8 mouse cellular contexts compared by ENCODE assay signal in the genomic region with DNA sequence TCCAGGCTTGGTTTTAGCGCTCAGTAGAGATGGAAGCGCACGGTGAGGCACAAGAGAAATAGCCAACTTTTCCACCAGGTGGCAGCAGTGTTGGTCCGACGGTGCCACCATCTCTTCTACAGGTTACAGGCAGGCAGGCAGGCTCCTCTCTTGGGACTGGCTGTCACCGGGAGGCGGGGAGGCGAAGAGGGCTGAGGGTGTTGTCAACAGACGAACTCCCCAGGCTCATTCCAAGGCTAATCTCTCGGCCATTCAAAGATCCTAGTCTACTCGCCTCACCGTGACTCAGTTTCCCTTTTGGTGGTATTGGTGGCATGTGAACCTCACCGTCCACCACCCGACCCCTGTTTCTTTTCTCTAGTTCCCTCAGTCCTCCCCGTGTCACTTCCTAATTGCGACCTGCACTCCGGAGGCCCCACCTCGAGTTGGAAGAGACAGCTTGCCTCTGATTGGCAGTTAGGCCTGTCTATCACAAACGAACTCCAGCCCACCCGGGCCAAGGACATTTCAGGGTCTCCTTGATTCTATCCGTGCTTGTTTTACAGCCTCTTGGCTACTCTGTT. TPM values are rescaled to one million over a fixed set of nuclear protein-coding genes. Genes with fewer than 3 reads are reported as not detected.
DNase-seq lines count a peak whose midpoint lies in the region; ATAC-seq and TF ChIP-seq lines count a peak whose summit lies in the region.

No protein-coding gene starts in this region.

- TF ChIP-seq CTCF in brain, embryonic 14.5 days (IDR thresholded peaks at IDR 0.05; ENCODE audit: borderline replicate concordance, extremely low read depth, insufficient read depth, insufficient read length), result peak; percentile 90

- H3K9ac ChIP-seq in heart, embryonic 13.5 days, result peak overlapping the region; percentile 65; the same call in 1 of the 2 replicates
- H3K9ac ChIP-seq in kidney, embryonic 16.5 days (replicated peaks; ENCODE audit: low read length), result peak overlapping the region; percentile 52; the same call in 1 of the 2 replicates

- peak; percentile 90 for DNase-seq in brain, embryonic 14.5 days (ENCODE audit: low read depth)
- DNase-seq in liver, result peak; percentile 78
- DNase-seq in monocyte, adult 2 months (ENCODE audit: low read depth in 1 of 2, low spot score in 2 of 2), result peak; percentile 35 to 55
- peak; percentile 79 to 91 for DNase-seq in spleen, postnatal 4 days (ENCODE audit: low spot score in 2 of 2)

- peak overlapping the region; percentile 45 for H3K4me3 ChIP-seq in heart, embryonic 13.5 days
- peak overlapping the region; percentile 38 for H3K4me3 ChIP-seq in kidney, embryonic 16.5 days (ENCODE audit: low read length)

- peak; percentile 92 for ATAC-seq in CD4-positive, CD25-positive, alpha-beta regulatory T cell, adult 4 months
- ATAC-seq in erythroblast, adult 5-6 weeks (replicated peaks; ENCODE audit: low FRiP score, poor library complexity, severe bottlenecking), result peak; percentile 84
- ATAC-seq in heart, embryonic 13.5 days (ENCODE audit: extremely low read depth, insufficient number of reproducible peaks, low FRiP score, low TSS enrichment), result peak; percentile 45; the same call in 1 of the 2 replicates
- ATAC-seq in kidney, embryonic 16.5 days (ENCODE audit: low FRiP score, low TSS enrichment), result peak; percentile 88

- H3K9me3 ChIP-seq in heart, embryonic 13.5 days, result no peaks in the 10 kb centered on the region
- no peaks in the 10 kb centered on the region for H3K9me3 ChIP-seq in kidney, embryonic 16.5 days (ENCODE audit: low read length)

- no peak overlapping the region for H3K27ac ChIP-seq in heart, embryonic 13.5 days (replicated peaks)
- no peak overlapping the region for H3K27ac ChIP-seq in kidney, embryonic 16.5 days (ENCODE audit: low read length)

- WGBS in heart, embryonic 13.5 days, result 2% methylated on average over 21 of the region's 21 CpGs
- 1% methylated on average over 21 of the region's 21 CpGs for WGBS in kidney, embryonic 16.5 days

- no peak for TF ChIP-seq POLR2A in brain, embryonic 14.5 days (IDR thresholded peaks at IDR 0.05; ENCODE audit: borderline replicate concordance, extremely low read depth, insufficient read depth, insufficient read length, poor library complexity, severe bottlenecking)

- peaks cover 5% of the 10 kb centered on the region for H3K4me1 ChIP-seq in heart, embryonic 13.5 days
- peaks cover 17% of the 10 kb centered on the region for H3K4me1 ChIP-seq in kidney, embryonic 16.5 days (ENCODE audit: insufficient read depth, low read length)

- H3K36me3 ChIP-seq in heart, embryonic 13.5 days, result no peaks in the 10 kb centered on the region
- no peaks in the 10 kb centered on the region for H3K36me3 ChIP-seq in kidney, embryonic 16.5 days (ENCODE audit: insufficient read depth, low read length)

- H3K4me2 ChIP-seq in heart, embryonic 13.5 days, result peak overlapping the region; percentile 68
- peak overlapping the region; percentile 53 for H3K4me2 ChIP-seq in kidney, embryonic 16.5 days (replicated peaks; ENCODE audit: low read depth, low read length)

- peaks cover 51% of the 10 kb centered on the region for H3K27me3 ChIP-seq in heart, embryonic 13.5 days (replicated peaks)
- peaks cover 2% of the 10 kb centered on the region; the same call in 1 of the 2 replicates for H3K27me3 ChIP-seq in kidney, embryonic 16.5 days (ENCODE audit: insufficient read depth, low read length)

RNA-seq across cellular contexts. Expression of a gene that starts 0.7 kb away (rescaled TPM):
- polyA plus RNA-seq in CD4-positive, CD25-positive, alpha-beta regulatory T cell, adult 4 months (2017; shearing (Covaris generic)), result not detected
- polyA plus RNA-seq in brain, embryonic 14.5 days (2012; rRNA removed), result not detected in 2 replicates
- not detected in 2 replicates for total RNA-seq in erythroblast, adult 5-6 weeks (2015; ENCODE audit: low replicate concordance)
- not detected in 2 replicates for total RNA-seq in erythroblast, adult 5-6 weeks (2017; ENCODE audit: low replicate concordance)
- polyA plus RNA-seq in heart, embryonic 13.5 days (2015; fragmentation: Nextera tagmentation; extraction: Ambion mirVana), result not detected in 2 replicates
- not detected in 2 replicates for polyA plus RNA-seq in kidney, embryonic 16.5 days (2015; fragmentation: Nextera tagmentation; extraction: Ambion mirVana)

RNA-seq across cellular contexts. Expression of a gene that starts 15.1 kb away (rescaled TPM):
- polyA plus RNA-seq in CD4-positive, CD25-positive, alpha-beta regulatory T cell, adult 4 months (2017; shearing (Covaris generic)), result not detected
- 11.8 and 13.2 TPM in 2 replicates for polyA plus RNA-seq in brain, embryonic 14.5 days (2012; rRNA removed)
- not detected in 2 replicates for total RNA-seq in erythroblast, adult 5-6 weeks (2015; ENCODE audit: low replicate concordance)
- total RNA-seq in erythroblast, adult 5-6 weeks (2017; ENCODE audit: low replicate concordance), result not detected in 2 replicates
- 0.15 and 0.17 TPM in 2 replicates for polyA plus RNA-seq in heart, embryonic 13.5 days (2015; fragmentation: Nextera tagmentation; extraction: Ambion mirVana)
- polyA plus RNA-seq in kidney, embryonic 16.5 days (2015; fragmentation: Nextera tagmentation; extraction: Ambion mirVana), result 7.8 and 8.7 TPM in 2 replicates

RNA-seq across cellular contexts. Expression of a gene that starts 29.7 kb away (rescaled TPM):
- polyA plus RNA-seq in CD4-positive, CD25-positive, alpha-beta regulatory T cell, adult 4 months (2017; shearing (Covaris generic)), result 10 to 100 TPM; 12.7 to 20.6 TPM
- polyA plus RNA-seq in brain, embryonic 14.5 days (2012; rRNA removed), result 48.6 and 65.1 TPM in 2 replicates
- total RNA-seq in erythroblast, adult 5-6 weeks (2015; ENCODE audit: low replicate concordance), result 5.2 and 9.2 TPM in 2 replicates
- total RNA-seq in erythroblast, adult 5-6 weeks (2017; ENCODE audit: low replicate concordance), result 38.2 and 40.8 TPM in 2 replicates
- 18.8 and 23.1 TPM in 2 replicates for polyA plus RNA-seq in heart, embryonic 13.5 days (2015; fragmentation: Nextera tagmentation; extraction: Ambion mirVana)
- 32.6 and 42.7 TPM in 2 replicates for polyA plus RNA-seq in kidney, embryonic 16.5 days (2015; fragmentation: Nextera tagmentation; extraction: Ambion mirVana)

RNA-seq across cellular contexts. Expression of a gene that starts 30.1 kb away (rescaled TPM):
- polyA plus RNA-seq in CD4-positive, CD25-positive, alpha-beta regulatory T cell, adult 4 months (2017; shearing (Covaris generic)), result 10 to 100 TPM; 53.9 to 55.7 TPM
- polyA plus RNA-seq in brain, embryonic 14.5 days (2012; rRNA removed), result 86.9 and 99.3 TPM in 2 replicates
- 14.4 and 35.5 TPM in 2 replicates for total RNA-seq in erythroblast, adult 5-6 weeks (2015; ENCODE audit: low replicate concordance)
- total RNA-seq in erythroblast, adult 5-6 weeks (2017; ENCODE audit: low replicate concordance), result 4.9 and 9.9 TPM in 2 replicates
- polyA plus RNA-seq in heart, embryonic 13.5 days (2015; fragmentation: Nextera tagmentation; extraction: Ambion mirVana), result 55.6 and 55.8 TPM in 2 replicates
- polyA plus RNA-seq in kidney, embryonic 16.5 days (2015; fragmentation: Nextera tagmentation; extraction: Ambion mirVana), result 75.3 and 88.0 TPM in 2 replicates

RNA-seq across cellular contexts. Expression of a gene that starts 34.6 kb away (rescaled TPM):
- polyA plus RNA-seq in CD4-positive, CD25-positive, alpha-beta regulatory T cell, adult 4 months (2017; shearing (Covaris generic)), result not detected
- polyA plus RNA-seq in brain, embryonic 14.5 days (2012; rRNA removed), result 199 and 224 TPM in 2 replicates
- total RNA-seq in erythroblast, adult 5-6 weeks (2015; ENCODE audit: low replicate concordance), result not detected in 2 replicates
- not detected in 2 replicates for total RNA-seq in erythroblast, adult 5-6 weeks (2017; ENCODE audit: low replicate concordance)
- 0.29 and 0.32 TPM in 2 replicates for polyA plus RNA-seq in heart, embryonic 13.5 days (2015; fragmentation: Nextera tagmentation; extraction: Ambion mirVana)
- 0.19 and 0.52 TPM in 2 replicates for polyA plus RNA-seq in kidney, embryonic 16.5 days (2015; fragmentation: Nextera tagmentation; extraction: Ambion mirVana)
